Mouse (Mus musculus): Measurements from ENCODE around the gene Fbxo6.
A peak's percentile ranks its signal among the peaks of the same experiment; 100 is the strongest.

Gene Fbxo6

GRCm38 (mm10) chr4:148160436-148161390 lies 8.8 kb upstream of the Fbxo6 start, which contains the start of the genes Fbxo44 and Fbxo2:
Gene Fbxo44, minus strand, starts transcription at chr4:148160482.
Gene Fbxo2, plus strand, starts transcription at chr4:148160621.
- no peak for DNase-seq (ENCODE audit: low spot score in 2 of 2)

DNA sequence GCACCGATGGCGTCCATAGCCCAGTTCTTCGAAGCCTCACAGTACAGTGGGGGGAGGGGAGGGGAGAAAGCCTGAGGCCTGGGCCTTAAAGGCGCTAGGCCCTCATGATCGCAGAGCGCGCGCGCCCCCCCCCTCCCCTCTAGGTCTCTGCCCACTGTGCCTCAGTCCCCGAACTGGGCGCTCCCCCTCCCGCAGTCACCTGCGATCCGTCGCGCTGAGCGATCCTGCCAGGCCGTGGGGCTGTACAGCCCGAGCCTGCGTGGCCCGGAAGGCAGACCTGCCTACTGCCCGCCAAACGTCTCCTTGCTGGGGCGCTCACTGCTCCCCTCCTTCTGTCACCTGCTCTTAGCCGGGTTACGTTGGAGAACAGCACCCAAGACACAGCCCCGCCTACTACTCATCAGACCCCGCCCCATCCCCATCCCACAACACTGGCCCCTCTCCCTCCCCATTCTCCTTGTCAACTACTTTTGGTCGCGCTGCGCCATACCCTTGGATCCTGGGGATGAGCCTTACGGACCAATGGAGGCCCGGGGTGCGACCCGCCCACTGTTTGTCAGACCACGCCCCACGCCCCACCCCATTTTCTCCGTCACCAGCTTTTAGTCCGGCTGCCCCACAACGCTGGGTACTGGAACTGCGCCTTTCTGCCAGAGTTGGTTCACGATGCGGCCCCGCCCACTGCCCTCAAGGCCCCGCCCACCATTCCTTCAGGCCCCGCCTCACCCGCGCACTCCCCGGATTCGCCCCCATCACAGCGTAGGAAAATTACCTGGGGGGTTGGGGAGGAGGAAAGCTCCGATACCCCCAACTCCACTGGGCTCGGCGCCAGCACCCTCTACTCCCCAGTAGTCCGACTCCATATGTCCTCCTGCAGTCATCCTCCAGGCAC lies 7.8 kb upstream of the Fbxo6 start:
- peak; percentile 87 to 88 for DNase-seq (ENCODE audit: low spot score in 2 of 2)

- DNase-seq (ENCODE audit: low spot score in 2 of 2): no peak
Measured at GRCm38 (mm10) chr4:148158436-148159348, 6.8 kb upstream of the Fbxo6 start.

DNA sequence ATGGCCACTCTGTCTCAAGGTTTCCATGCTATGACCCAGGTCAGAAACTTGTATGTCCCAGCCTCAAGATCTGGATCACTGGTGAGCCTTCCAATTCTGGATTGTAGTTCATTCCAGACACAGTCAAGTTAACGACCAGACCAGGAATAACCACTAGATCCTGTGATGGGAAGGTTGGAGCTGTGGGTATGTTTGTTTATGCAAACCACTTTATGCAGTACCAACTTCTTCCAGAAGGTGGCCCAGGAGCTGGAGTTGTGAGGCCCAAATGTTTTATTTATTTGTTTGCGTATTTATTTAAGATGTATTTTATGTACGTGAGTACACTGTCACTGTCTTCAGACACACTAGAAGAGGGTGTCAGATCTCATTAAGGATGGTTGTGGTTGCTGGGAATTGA lies 3.0 kb upstream of the Fbxo6 start:
- DNase-seq (ENCODE audit: low spot score in 2 of 2): no peak

DNA sequence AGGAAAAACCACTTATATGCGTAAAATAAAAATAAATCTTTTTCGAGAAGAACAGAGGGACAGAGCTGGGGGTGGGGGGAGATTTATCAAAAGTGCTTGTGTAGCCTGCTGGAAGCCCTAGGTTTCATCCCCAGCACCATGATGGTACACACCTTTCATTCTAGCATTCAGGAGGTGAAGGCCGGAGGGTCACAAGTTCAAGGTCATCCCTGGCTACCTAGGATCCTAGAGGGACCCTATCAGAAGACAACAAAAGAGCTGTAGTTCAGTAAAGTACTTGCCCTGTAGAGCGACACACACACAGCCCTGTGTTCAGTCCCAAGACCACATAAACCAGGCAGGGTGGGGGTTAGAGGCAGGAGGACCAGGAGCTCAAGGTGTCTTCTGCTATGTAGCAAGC lies 2.1 kb upstream of the Fbxo6 start:
- no peak for DNase-seq (ENCODE audit: low spot score in 2 of 2)

DNA sequence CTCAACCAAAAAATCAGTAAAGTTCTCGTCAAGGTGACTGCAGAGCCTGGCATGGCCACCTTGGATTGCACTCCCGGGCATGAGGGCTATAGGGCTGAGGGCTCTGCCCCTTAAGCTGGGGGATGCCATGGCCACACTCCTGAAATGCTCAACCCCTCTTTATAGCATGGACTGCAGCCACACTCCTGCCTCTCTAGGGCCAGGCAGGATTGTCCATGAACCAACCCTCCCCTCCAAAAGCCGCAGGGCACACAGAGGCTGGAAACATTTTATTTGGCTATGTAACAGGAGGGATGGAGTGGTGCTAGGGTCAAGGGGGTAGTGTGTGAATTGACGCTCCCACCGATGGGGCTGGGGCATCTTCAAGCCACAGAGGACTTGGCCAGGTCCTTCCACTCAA lies 607 bp upstream of the Fbxo6 start:
- DNase-seq (ENCODE audit: low spot score in 2 of 2): no peak

DNA sequence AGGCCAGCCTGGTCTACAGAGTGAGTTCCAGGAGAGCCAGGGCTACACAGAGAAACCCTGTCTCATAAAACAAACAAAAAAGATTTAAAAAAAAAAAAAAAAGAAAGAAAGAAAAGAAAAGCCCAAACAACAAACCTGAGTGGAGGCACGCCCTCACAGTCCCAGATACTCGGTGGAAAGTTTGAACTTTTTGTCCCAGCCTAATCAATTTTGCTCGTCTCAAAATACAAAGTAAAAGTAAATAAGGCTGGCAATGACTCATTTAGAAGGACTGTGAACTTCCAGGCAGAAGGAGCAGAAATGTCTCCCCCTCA lies 1.0 kb downstream of the Fbxo6 start:
- DNase-seq (ENCODE audit: low spot score in 2 of 2): no peak

DNA sequence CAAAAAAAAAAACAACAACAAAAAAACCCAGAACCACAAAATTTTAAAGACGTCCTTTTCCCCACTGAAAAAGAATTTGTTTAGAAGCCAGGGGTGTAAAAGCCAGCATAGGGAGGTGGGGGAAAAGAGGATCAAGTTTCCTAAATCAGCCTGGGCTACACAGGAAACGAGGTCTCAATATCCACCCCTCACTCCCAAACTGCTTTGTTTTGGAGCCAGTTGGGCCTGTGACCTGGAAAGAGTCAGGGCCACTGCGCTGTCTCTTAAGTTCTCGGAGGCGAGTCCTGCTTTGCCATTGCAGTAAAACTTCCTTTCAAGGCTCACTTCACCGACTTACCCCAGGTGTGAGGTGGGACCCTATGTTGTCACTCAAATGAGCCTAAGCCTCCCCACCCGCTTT lies 1.7 kb downstream of the Fbxo6 start:
- DNase-seq (ENCODE audit: low spot score in 2 of 2): no peak

- no peak for DNase-seq (ENCODE audit: low spot score in 2 of 2)
Measured at GRCm38 (mm10) chr4:148149540-148149939, 2.4 kb downstream of the Fbxo6 start.

GRCm38 (mm10) chr4:148147714-148148113 lies 4.2 kb downstream of the Fbxo6 start:
- no peak for DNase-seq (ENCODE audit: low spot score in 2 of 2)

GRCm38 (mm10) chr4:148143721-148144120 lies 8.2 kb downstream of the Fbxo6 start:
- DNase-seq (ENCODE audit: low spot score in 2 of 2): no peak

GRCm38 (mm10) chr4:148140098-148141011 lies 11.6 kb downstream of the Fbxo6 start:
- DNase-seq (ENCODE audit: low spot score in 2 of 2): peak; percentile 93 to 95

GRCm38 (mm10) chr4:148139767-148140097 lies 12.2 kb downstream of the Fbxo6 start:
- DNase-seq (ENCODE audit: low spot score in 2 of 2): no peak

DNA sequence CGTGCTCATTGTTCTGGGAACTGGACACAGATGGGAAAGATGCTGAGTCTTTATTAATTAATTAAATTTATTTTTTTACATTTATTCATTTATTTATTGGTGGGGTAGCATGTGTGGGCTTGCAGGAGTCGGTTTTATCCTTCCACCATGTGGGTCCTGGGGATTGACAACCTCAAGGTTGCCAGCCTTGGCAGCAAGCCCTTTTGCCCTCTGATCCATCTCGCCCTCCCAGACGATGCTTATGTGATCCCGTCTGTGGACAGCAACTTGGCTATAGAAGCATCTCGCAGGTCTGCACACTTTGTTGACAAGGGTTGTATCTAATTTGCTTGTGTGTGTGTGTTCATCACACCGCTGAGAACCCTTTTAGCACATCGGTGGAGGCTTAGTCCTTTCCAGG lies 14.4 kb downstream of the Fbxo6 start:
- DNase-seq (ENCODE audit: low spot score in 2 of 2): no peak

- no peak for DNase-seq (ENCODE audit: low spot score in 2 of 2)
Measured at GRCm38 (mm10) chr4:148134988-148135387, 17.0 kb downstream of the Fbxo6 start.

- no peak for DNase-seq (ENCODE audit: low spot score in 2 of 2)
Measured at GRCm38 (mm10) chr4:148131497-148132081, 20.4 kb downstream of the Fbxo6 start.

DNA sequence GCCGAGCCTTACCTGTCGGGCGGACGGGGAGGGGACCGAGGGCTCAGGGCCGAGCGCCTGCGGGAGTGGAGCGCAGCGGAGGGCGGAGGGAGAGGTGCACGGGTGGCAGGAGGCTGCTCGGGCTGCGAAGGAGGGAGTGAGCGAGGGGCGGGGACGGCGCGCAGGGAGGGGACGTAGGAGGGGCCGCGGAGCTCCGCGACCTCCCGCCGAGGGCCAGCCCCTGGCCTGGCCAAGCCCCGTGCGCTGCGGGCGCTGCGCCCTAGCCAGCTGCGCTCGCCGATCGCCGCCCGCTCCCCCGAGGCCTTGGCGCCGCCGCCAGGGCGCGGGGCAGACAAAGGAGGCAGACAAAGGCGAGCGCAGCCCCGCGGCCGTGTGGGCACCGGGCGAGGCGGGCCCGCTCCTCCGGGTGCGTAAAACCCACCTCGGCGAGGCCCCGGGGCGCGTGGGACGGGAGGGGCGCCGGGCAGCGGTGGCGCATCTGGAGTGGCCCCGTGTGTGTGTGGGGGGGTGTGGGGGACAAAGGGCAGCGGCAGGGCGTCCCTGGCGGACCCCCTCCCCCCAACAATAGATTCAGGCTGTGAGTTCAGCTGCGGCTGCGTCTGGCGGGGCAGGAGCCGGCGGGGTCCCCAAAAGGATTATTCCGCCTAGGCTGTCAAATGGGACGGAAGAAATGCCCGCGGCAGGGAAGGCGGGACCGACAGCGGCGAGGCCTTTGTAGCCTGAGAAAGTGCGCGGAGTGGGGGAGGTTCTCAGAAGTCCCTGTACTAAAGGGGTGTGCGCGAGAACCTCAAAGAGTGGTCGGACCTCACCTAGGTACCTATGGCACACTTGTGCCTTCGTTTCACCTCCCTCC lies 21.2 kb downstream of the Fbxo6 start, which contains the start of gene Draxin:
Gene Draxin (minus strand): TSS at position 138 of the 853 bp plus-strand sequence.
- no peak for DNase-seq (ENCODE audit: low spot score in 2 of 2)

DNA sequence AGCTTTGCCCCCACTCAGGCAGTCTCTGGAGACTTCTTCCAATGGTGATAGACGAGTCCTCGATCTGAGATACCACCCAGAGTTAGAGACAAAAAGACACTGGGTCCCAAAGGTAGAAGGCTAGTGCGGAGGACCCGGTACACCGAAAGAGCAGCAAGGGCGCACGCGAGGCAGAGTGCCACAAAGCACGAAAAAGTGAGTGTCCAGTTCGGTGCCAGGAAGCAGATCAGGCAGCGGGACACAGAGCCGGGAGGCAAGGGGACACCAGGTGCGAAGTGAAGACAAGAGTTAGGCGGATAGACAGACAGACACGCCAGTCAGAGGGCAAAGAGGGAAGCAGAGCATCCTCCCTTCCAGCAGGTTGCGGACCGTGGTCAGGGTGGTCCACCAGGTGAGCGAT lies 21.8 kb downstream of the Fbxo6 start, which contains the start of gene Mad2l2:
Gene Mad2l2 (plus strand): TSS at position 252 of the 400 bp plus-strand sequence.
- no peak for DNase-seq (ENCODE audit: low spot score in 2 of 2)

GRCm38 (mm10) chr4:148128672-148129071 lies 23.3 kb downstream of the Fbxo6 start:
- DNase-seq (ENCODE audit: low spot score in 2 of 2): no peak

Data from spleen, postnatal 36 days (tissue).